Mouse (Mus musculus): Measurements from ENCODE around the gene Ndufa3.

DNA sequence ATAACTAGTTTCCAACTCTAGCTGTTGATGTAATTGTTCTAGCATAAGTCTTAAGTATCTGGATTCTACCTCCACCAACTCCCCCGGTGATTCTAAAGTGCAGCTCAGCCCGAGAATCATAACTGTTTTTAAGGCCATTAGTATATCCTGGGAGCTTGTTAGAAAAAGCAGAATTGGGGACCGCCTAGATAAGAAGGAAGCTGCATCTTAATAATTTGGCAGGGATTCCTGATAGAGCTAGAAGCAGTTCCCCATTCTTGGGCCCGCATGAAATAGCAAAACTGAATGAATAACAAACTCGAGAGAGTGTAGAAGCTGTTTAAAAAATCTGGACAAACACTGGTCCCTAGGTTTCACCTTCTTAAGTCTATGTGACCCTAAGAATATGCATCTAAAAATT, 26.2 kb downstream of the Ndufa3 start:
- no peak for TF ChIP-seq POLR2A (IDR thresholded peaks at IDR 0.05; ENCODE audit: low read depth, low read length)
- TF ChIP-seq TCF12 (IDR thresholded peaks at IDR 0.05; ENCODE audit: low read depth, low read length): no peak
- TF ChIP-seq NRF1 (IDR thresholded peaks at IDR 0.05; ENCODE audit: low read depth, low read length): no peak
- no peak for TF ChIP-seq CTCF (conservative IDR thresholded peaks at IDR 0.05 in 1 of 2, IDR thresholded peaks at IDR 0.05 in 1 of 2; ENCODE audit: low read depth in 2 of 2, low read length in 2 of 2)
- no peak for TF ChIP-seq E2F4 (IDR thresholded peaks at IDR 0.05; ENCODE audit: insufficient replicate concordance, low read depth, low read length)
- no peak for TF ChIP-seq ZC3H11A (IDR thresholded peaks at IDR 0.05; ENCODE audit: low read depth, low read length)
- no peak for TF ChIP-seq ZMIZ1 (IDR thresholded peaks at IDR 0.05; ENCODE audit: low read depth, low read length)
- no peak for TF ChIP-seq ZNF384 (IDR thresholded peaks at IDR 0.05; ENCODE audit: low read depth, low read length)
- TF ChIP-seq GABPA (IDR thresholded peaks at IDR 0.05; ENCODE audit: insufficient replicate concordance, low read depth, low read length): no peak
- no peak for TF ChIP-seq BHLHE40 (IDR thresholded peaks at IDR 0.05; ENCODE audit: low read depth, low read length)
- no peak for TF ChIP-seq MYC (IDR thresholded peaks at IDR 0.05; ENCODE audit: low read depth, low read length)
- no peak for TF ChIP-seq NELFE (IDR thresholded peaks at IDR 0.05; ENCODE audit: low read depth, low read length)
- TF ChIP-seq ELF1 (IDR thresholded peaks at IDR 0.05; ENCODE audit: low read depth, low read length): no peak
- TF ChIP-seq IRF4 (IDR thresholded peaks at IDR 0.05; ENCODE audit: low read depth, low read length): no peak

Measured in CH12.LX (cell line).